Mouse (Mus musculus) hindbrain, embryonic 14.5 days (tissue): ENCODE measurements at regions not wholly inside any gene's neighbourhood (a gene's known extent, or its start where the extent isn't known, plus 50 kb on each side); places are given as distances from the start of the nearest gene placed in this dataset.
"Not testable (repeated sequence)": the region's sequence is repeated elsewhere in the genome, so short reads cannot be mapped to it uniquely, and the experiment has no call there.

ENCODE experiments used
- ATAC-seq: fragments of 200-750 bp; cut with Nextera tagmentation; 2 replicates; pipeline ENCODE4 v1.8.0; 2017; ENCODE audit warnings: moderate number of reproducible peaks, mild to moderate bottlenecking, moderate TSS enrichment, moderate library complexity; ENCODE audit not compliant: low FRiP score
- DNase-seq: peaks from one replicate; pipeline ENCODE4 v3.0.0-alpha.2; 2015; ENCODE audit warnings: low spot score
- H3K27ac ChIP-seq: fragments of 300-500 bp; sonication (generic); 2 replicates; pipeline ENCODE4 v1.5.1; 2014; ENCODE audit warnings: mild to moderate bottlenecking, moderate library complexity
- H3K27me3 ChIP-seq: fragments of 300-500 bp; sonication (generic); 2 replicates; pipeline ENCODE4 v1.6.1; 2014; ENCODE audit warnings: mild to moderate bottlenecking, low read length, mixed read lengths; ENCODE audit not compliant: control insufficient read depth, insufficient read depth
- H3K36me3 ChIP-seq: fragments of 300-500 bp; sonication (generic); replicated peaks from 2 replicates; pipeline ENCODE4 v1.6.1; 2014; ENCODE audit not compliant: control insufficient read depth, insufficient read depth
- H3K4me1 ChIP-seq: fragments of 300-500 bp; sonication (generic); replicated peaks from 2 replicates; pipeline ENCODE4 v1.6.1; 2014; ENCODE audit warnings: antibody characterized with exemption, low read length, mixed read lengths; ENCODE audit not compliant: control insufficient read depth, insufficient read depth
- H3K4me2 ChIP-seq: fragments of 300-500 bp; sonication (generic); replicated peaks from 2 replicates; pipeline ENCODE4 v1.6.1; 2014; ENCODE audit warnings: mild to moderate bottlenecking, moderate library complexity
- H3K4me3 ChIP-seq: fragments of 300-500 bp; sonication (generic); replicated peaks from 2 replicates; pipeline ENCODE4 v1.5.1; 2014; ENCODE audit warnings: mild to moderate bottlenecking, low read length
- H3K9ac ChIP-seq: fragments of 300-500 bp; sonication (generic); 2 replicates; pipeline ENCODE4 v1.6.1; 2014
- H3K9me3 ChIP-seq: fragments of 300-500 bp; sonication (generic); 2 replicates; pipeline ENCODE4 v1.6.1; 2016; ENCODE audit warnings: low read length; ENCODE audit not compliant: control insufficient read depth
- WGBS: fragments of 180-500 bp; shearing (Covaris S2); extraction: QIAGEN DNeasy Blood & Tissue Kit; methylation state at CpG from one replicate; pipeline ENCODE4 v1.1.7; 2014; 5-methylcytosine and 5-hydroxymethylcytosine counted together

GRCm38 (mm10) chr12:33496306-33496705 lies 66.9 kb downstream of the Twistnb start:
- H3K4me1 ChIP-seq, result no peaks in the 10 kb centered on the region
- no peaks in the 10 kb centered on the region for H3K27me3 ChIP-seq
- no peaks in the 10 kb centered on the region for H3K9me3 ChIP-seq
- no peaks in the 10 kb centered on the region for H3K36me3 ChIP-seq
- no peak overlapping the region for H3K9ac ChIP-seq
- WGBS, result 92% methylated on average over 9 of the region's 9 CpGs
- H3K4me2 ChIP-seq, result no peak overlapping the region
- H3K27ac ChIP-seq, result no peak overlapping the region
- H3K4me3 ChIP-seq, result no peak overlapping the region
- ATAC-seq (no peak), DNase-seq (no peak)

- DNase-seq, result peak; percentile 36
Measured at GRCm38 (mm10) chr12:33497319-33497892, 68.0 kb downstream of the Twistnb start.

GRCm38 (mm10) chr12:33541566-33541965 lies 112.1 kb downstream of the Twistnb start:
- Histone ChIP-seq H3K27me3 (no peaks in the 10 kb centered on the region), H3K36me3 (no peaks in the 10 kb centered on the region), H3K4me2 (no peak overlapping the region), H3K27ac (no peak overlapping the region), H3K9ac (no peak overlapping the region), H3K9me3 (no peaks in the 10 kb centered on the region), H3K4me1 (no peaks in the 10 kb centered on the region), H3K4me3 (no peak overlapping the region)
- WGBS, result 74% methylated on average over 7 of the region's 7 CpGs
- ATAC-seq, result no peak
- no peak for DNase-seq

More at GRCm38 (mm10) chr12:33497319-33497892, 68.0 kb downstream of the Twistnb start:
- Histone ChIP-seq H3K9me3 (no peaks in the 10 kb centered on the region), H3K9ac (no peak overlapping the region), H3K27ac (no peak overlapping the region), H3K4me2 (no peak overlapping the region), H3K4me1 (no peaks in the 10 kb centered on the region), H3K4me3 (no peak overlapping the region), H3K36me3 (no peaks in the 10 kb centered on the region), H3K27me3 (no peaks in the 10 kb centered on the region)
- no peak for ATAC-seq
- 69% methylated on average over 11 of the region's 11 CpGs for WGBS

- H3K4me2 ChIP-seq, H3K9ac ChIP-seq, H3K4me1 ChIP-seq, H3K4me3 ChIP-seq, H3K27ac ChIP-seq, H3K36me3 ChIP-seq, ATAC-seq, H3K9me3 ChIP-seq, DNase-seq, H3K27me3 ChIP-seq: not testable (repeated sequence)
- WGBS, result 49% methylated on average over 7 of the region's 7 CpGs
Measured at GRCm38 (mm10) chr12:33551660-33552059, 122.2 kb downstream of the Twistnb start.

GRCm38 (mm10) chr12:33552231-33552630 lies 122.8 kb downstream of the Twistnb start:
- Histone ChIP-seq H3K9me3 (no peaks in the 10 kb centered on the region), H3K36me3 (no peaks in the 10 kb centered on the region), H3K4me2 (no peak overlapping the region), H3K4me1 (no peaks in the 10 kb centered on the region), H3K4me3 (no peak overlapping the region), H3K27me3 (no peaks in the 10 kb centered on the region), H3K27ac (no peak overlapping the region), H3K9ac (no peak overlapping the region)
- WGBS, result 96% methylated on average over 3 of the region's 3 CpGs
- ATAC-seq (no peak), DNase-seq (no peak)

- no peak overlapping the region for H3K4me3 ChIP-seq
- H3K27ac ChIP-seq, result no peak overlapping the region
- 91% methylated on average over 5 of the region's 5 CpGs for WGBS
- no peak overlapping the region for H3K4me2 ChIP-seq
- no peaks in the 10 kb centered on the region for H3K36me3 ChIP-seq
- no peak for DNase-seq
- no peaks in the 10 kb centered on the region for H3K9me3 ChIP-seq
- no peak overlapping the region for H3K9ac ChIP-seq
- H3K27me3 ChIP-seq, result no peaks in the 10 kb centered on the region
- ATAC-seq, result no peak
- H3K4me1 ChIP-seq, result no peaks in the 10 kb centered on the region
Measured at GRCm38 (mm10) chr12:33552651-33553050, 123.2 kb downstream of the Twistnb start.

GRCm38 (mm10) chr12:33553731-33554130 lies 124.3 kb downstream of the Twistnb start:
- WGBS, result 5% methylated on average over 4 of the region's 4 CpGs
- ATAC-seq (no peak), DNase-seq (no peak)

GRCm38 (mm10) chr12:33561141-33561540 lies 131.7 kb downstream of the Twistnb start:
- DNase-seq (no peak), ATAC-seq (no peak)
- Histone ChIP-seq H3K4me3 (no peak overlapping the region), H3K9me3 (no peaks in the 10 kb centered on the region), H3K4me2 (no peak overlapping the region), H3K27ac (no peak overlapping the region), H3K36me3 (no peaks in the 10 kb centered on the region), H3K27me3 (no peaks in the 10 kb centered on the region), H3K9ac (no peak overlapping the region), H3K4me1 (no peaks in the 10 kb centered on the region)
- WGBS, result 67% methylated on average over 7 of the region's 7 CpGs

More at GRCm38 (mm10) chr12:33553731-33554130, 124.3 kb downstream of the Twistnb start:
- Histone ChIP-seq H3K4me2 (no peak overlapping the region), H3K27ac (no peak overlapping the region), H3K9ac (no peak overlapping the region), H3K27me3 (no peaks in the 10 kb centered on the region), H3K36me3 (no peaks in the 10 kb centered on the region), H3K9me3 (no peaks in the 10 kb centered on the region), H3K4me1 (no peaks in the 10 kb centered on the region), H3K4me3 (no peak overlapping the region)

- Histone ChIP-seq H3K27ac (no peak overlapping the region), H3K27me3 (no peaks in the 10 kb centered on the region), H3K9ac (no peak overlapping the region), H3K36me3 (no peaks in the 10 kb centered on the region), H3K4me1 (no peaks in the 10 kb centered on the region), H3K4me2 (no peak overlapping the region), H3K9me3 (no peaks in the 10 kb centered on the region), H3K4me3 (no peak overlapping the region)
- ATAC-seq (no peak), DNase-seq (no peak)
- WGBS, result 76% methylated on average over 6 of the region's 6 CpGs
Measured at GRCm38 (mm10) chr12:33577877-33578428, 148.5 kb downstream of the Twistnb start.

GRCm38 (mm10) chr12:33580809-33581208 lies 151.4 kb downstream of the Twistnb start:
- WGBS, result 78% methylated on average over 2 of the region's 2 CpGs
- H3K27ac ChIP-seq, result no peak overlapping the region
- no peak for ATAC-seq
- no peaks in the 10 kb centered on the region for H3K36me3 ChIP-seq
- no peak overlapping the region for H3K9ac ChIP-seq
- H3K4me2 ChIP-seq, result no peak overlapping the region
- no peaks in the 10 kb centered on the region for H3K4me1 ChIP-seq
- no peaks in the 10 kb centered on the region for H3K9me3 ChIP-seq
- H3K4me3 ChIP-seq, result no peak overlapping the region
- H3K27me3 ChIP-seq, result no peaks in the 10 kb centered on the region
- no peak for DNase-seq
